Mouse (Mus musculus) embryonic facial prominence, embryonic 14.5 days (tissue): ENCODE data around the gene Bloc1s1. TPM values are rescaled to one million over a fixed set of nuclear protein-coding genes. Genes with fewer than 3 reads are reported as not detected.
A peak's percentile ranks its signal among the peaks of the same experiment; 100 is the strongest.

ENCODE experiments used
- ATAC-seq: fragments of 200-750 bp; cut with Nextera tagmentation; 2 replicates; pipeline ENCODE4 v1.8.0; 2017; ENCODE audit warnings: low read depth, moderate number of reproducible peaks, moderate TSS enrichment
- DNase-seq: peaks from one replicate; pipeline ENCODE4 v3.0.0-alpha.2; 2015; ENCODE audit warnings: low spot score
- H3K27ac ChIP-seq: fragments of 300-500 bp; sonication (generic); replicated peaks from 2 replicates; pipeline ENCODE4 v1.5.1; 2014; ENCODE audit warnings: low read depth, mild to moderate bottlenecking, low read length, moderate library complexity
- H3K27me3 ChIP-seq: fragments of 300-500 bp; sonication (generic); replicated peaks from 2 replicates; pipeline ENCODE4 v1.6.1; 2014; ENCODE audit warnings: low read length; ENCODE audit not compliant: control insufficient read depth, insufficient read depth
- H3K36me3 ChIP-seq: fragments of 300-500 bp; sonication (generic); 2 replicates; pipeline ENCODE4 v1.6.1; 2014; ENCODE audit warnings: low read length, mixed read lengths; ENCODE audit not compliant: control insufficient read depth, insufficient read depth
- H3K4me1 ChIP-seq: fragments of 300-500 bp; sonication (generic); 2 replicates; pipeline ENCODE4 v1.6.1; 2014; ENCODE audit warnings: antibody characterized with exemption, low read length; ENCODE audit not compliant: control insufficient read depth, insufficient read depth
- H3K4me2 ChIP-seq: fragments of 300-500 bp; sonication (generic); 2 replicates; pipeline ENCODE4 v1.6.1; 2014; ENCODE audit warnings: low read depth, mild to moderate bottlenecking, low read length, moderate library complexity, mixed read lengths
- H3K4me3 ChIP-seq: fragments of 300-500 bp; sonication (generic); 2 replicates; pipeline ENCODE4 v1.5.1; 2014; ENCODE audit warnings: low read depth, mild to moderate bottlenecking, low read length
- H3K9ac ChIP-seq: fragments of 300-500 bp; sonication (generic); 2 replicates; pipeline ENCODE4 v1.6.1; 2014; ENCODE audit warnings: low read depth, mild to moderate bottlenecking, low read length, moderate library complexity, mixed read lengths
- H3K9me3 ChIP-seq: fragments of 300-500 bp; sonication (generic); 2 replicates; pipeline ENCODE4 v1.6.1; 2016; ENCODE audit warnings: low read length; ENCODE audit not compliant: control insufficient read depth
- WGBS: fragments of 180-500 bp; shearing (Covaris S2); extraction: QIAGEN DNeasy Blood & Tissue Kit; methylation state at CpG from one replicate; pipeline ENCODE4 v1.1.7; 2014; 5-methylcytosine and 5-hydroxymethylcytosine counted together
- polyA plus RNA-seq: library from polyadenylated mRNA; unstranded; fragments of >200 nt; fragmentation: Nextera tagmentation; extraction: Ambion mirVana; gene quantifications from 2 replicates; pipeline ENCODE4 v1.2.1, GENCODE M21; 2014

Gene Bloc1s1
- polyA plus RNA-seq, 1 experiment from 2014 or later = 242 TPM

DNA sequence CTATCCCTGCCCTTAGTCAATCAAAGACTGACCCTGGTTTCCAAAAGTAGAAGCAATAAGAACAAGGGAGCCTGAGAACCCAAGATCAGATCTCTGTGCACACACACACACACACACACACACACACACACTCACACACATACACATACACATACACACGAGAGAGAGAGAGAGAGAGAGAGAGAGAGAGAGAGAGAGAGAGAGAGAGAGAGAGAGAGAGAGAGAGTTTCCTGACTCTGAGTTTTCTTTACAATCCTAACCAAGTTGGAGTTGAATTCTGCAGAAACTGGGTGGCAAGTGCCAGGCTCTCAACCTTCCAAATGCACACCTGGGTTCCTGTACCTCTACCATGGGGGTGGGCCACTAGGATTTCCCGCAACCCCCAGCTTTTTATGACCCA is 34.0 kb downstream of the Bloc1s1 start:
- WGBS = 30% methylated on average over 1 of the region's 2 CpGs

GRCm38 (mm10) chr10:128888941-128889827 is 34.7 kb downstream of the Bloc1s1 start:
- H3K9me3 ChIP-seq = no peaks in the 10 kb centered on the region
- H3K4me3 ChIP-seq = peak overlapping the region; percentile 70
- peak overlapping the region; percentile 51 for H3K9ac ChIP-seq
- H3K36me3 ChIP-seq = peaks cover 33% of the 10 kb centered on the region
- peak overlapping the region; percentile 84 for H3K4me2 ChIP-seq
- peak; percentile 42 for ATAC-seq
- H3K27ac ChIP-seq = peak overlapping the region; percentile 90
- peak; percentile 90 for DNase-seq
- no peaks in the 10 kb centered on the region for H3K27me3 ChIP-seq
- peaks cover 27% of the 10 kb centered on the region for H3K4me1 ChIP-seq
- 5% methylated on average over 6 of the region's 7 CpGs for WGBS

More for the DNA sequence above, 34.0 kb downstream of the Bloc1s1 start:
- no peak for DNase-seq
- Histone ChIP-seq H3K4me3 (peak overlapping the region; percentile 70), H3K9me3 (no peaks in the 10 kb centered on the region), H3K4me2 (peak overlapping the region; percentile 84), H3K4me1 (peaks cover 27% of the 10 kb centered on the region), H3K36me3 (peaks cover 27% of the 10 kb centered on the region), H3K27me3 (no peaks in the 10 kb centered on the region), H3K27ac (peak overlapping the region; percentile 90), H3K9ac (peak overlapping the region; percentile 72)
- ATAC-seq = no peak

DNA sequence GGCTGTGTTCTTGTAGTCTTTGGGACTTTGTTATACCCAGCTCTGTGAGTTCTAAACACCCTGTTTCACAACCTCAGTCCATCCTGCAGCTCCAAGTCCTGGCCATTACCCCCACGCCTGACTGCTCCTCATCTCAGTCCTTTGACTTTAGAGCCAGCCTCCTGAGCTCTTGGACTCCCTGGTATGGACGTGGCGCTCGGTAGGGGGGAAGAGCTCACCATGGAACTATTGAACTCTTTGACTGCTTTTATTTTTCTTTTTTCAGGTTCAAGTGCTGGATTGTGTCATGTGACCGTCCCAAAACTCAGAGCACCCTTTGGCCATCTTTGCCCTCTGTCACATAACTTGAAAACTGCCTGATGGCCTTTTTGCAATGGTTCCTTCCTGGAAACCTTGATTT is 41.8 kb downstream of the Bloc1s1 start:
- no peaks in the 10 kb centered on the region for H3K9me3 ChIP-seq
- no peak overlapping the region for H3K4me2 ChIP-seq
- no peaks in the 10 kb centered on the region for H3K27me3 ChIP-seq
- H3K36me3 ChIP-seq = peaks cover 66% of the 10 kb centered on the region
- WGBS = 81% methylated on average over 5 of the region's 5 CpGs
- no peak overlapping the region for H3K9ac ChIP-seq
- H3K4me1 ChIP-seq = no peaks in the 10 kb centered on the region
- ATAC-seq = no peak
- no peak overlapping the region for H3K4me3 ChIP-seq
- H3K27ac ChIP-seq = no peak overlapping the region
- DNase-seq = no peak

GRCm38 (mm10) chr10:128878811-128879210 is 45.0 kb downstream of the Bloc1s1 start:
- Histone ChIP-seq H3K4me2 (no peak overlapping the region), H3K9me3 (no peaks in the 10 kb centered on the region), H3K4me1 (no peaks in the 10 kb centered on the region), H3K4me3 (no peak overlapping the region), H3K36me3 (peaks cover 65% of the 10 kb centered on the region), H3K27ac (no peak overlapping the region), H3K9ac (no peak overlapping the region), H3K27me3 (no peaks in the 10 kb centered on the region)
- WGBS = 77% methylated on average over 2 of the region's 2 CpGs
- no peak for ATAC-seq
- DNase-seq = no peak

- Histone ChIP-seq H3K9ac (no peak overlapping the region), H3K4me2 (no peak overlapping the region), H3K9me3 (no peaks in the 10 kb centered on the region), H3K27ac (no peak overlapping the region), H3K4me1 (no peaks in the 10 kb centered on the region), H3K27me3 (no peaks in the 10 kb centered on the region), H3K4me3 (no peak overlapping the region), H3K36me3 (peaks cover 68% of the 10 kb centered on the region)
- no peak for ATAC-seq
- no peak for DNase-seq
Measured at GRCm38 (mm10) chr10:128878291-128878690, 45.5 kb downstream of the Bloc1s1 start.

- 88% methylated on average over 3 of the region's 3 CpGs for WGBS
- H3K9ac ChIP-seq = no peak overlapping the region
- no peak overlapping the region for H3K4me2 ChIP-seq
- no peaks in the 10 kb centered on the region for H3K9me3 ChIP-seq
- no peaks in the 10 kb centered on the region for H3K4me1 ChIP-seq
- H3K27ac ChIP-seq = no peak overlapping the region
- H3K36me3 ChIP-seq = peaks cover 65% of the 10 kb centered on the region
- DNase-seq (no peak), ATAC-seq (no peak)
- no peaks in the 10 kb centered on the region for H3K27me3 ChIP-seq
- H3K4me3 ChIP-seq = no peak overlapping the region
Measured at GRCm38 (mm10) chr10:128870341-128870740, 53.5 kb downstream of the Bloc1s1 start.

Other genes with a start within 250 kb of the Bloc1s1 start
- gene Suox, start 250.0 kb downstream of the Bloc1s1 start, polyA plus RNA-seq = 11.1 and 14.4 TPM in 2 replicates
- gene Rab5b, start 227.8 kb downstream of the Bloc1s1 start, polyA plus RNA-seq = 74.7 and 75.4 TPM in 2 replicates
- 14.0 and 14.6 TPM in 2 replicates for gene Pmel, start 219.8 kb downstream of the Bloc1s1 start, polyA plus RNA-seq
- 99.2 and 105 TPM in 2 replicates for gene Cdk2, start 219.0 kb downstream of the Bloc1s1 start, polyA plus RNA-seq
- 16.7 and 17.0 TPM in 2 replicates for gene Dgka, start 179.2 kb downstream of the Bloc1s1 start, polyA plus RNA-seq
- 27.1 and 34.7 TPM in 2 replicates for gene Pym1, start 176.1 kb downstream of the Bloc1s1 start, polyA plus RNA-seq
- 1.4 and 1.8 TPM in 2 replicates for gene Mmp19, start 133.1 kb downstream of the Bloc1s1 start, polyA plus RNA-seq
- gene Dnajc14, start 120.0 kb downstream of the Bloc1s1 start, polyA plus RNA-seq = 42.7 and 47.9 TPM in 2 replicates
- gene Tmem198b, start 119.7 kb downstream of the Bloc1s1 start, polyA plus RNA-seq = 13.7 and 14.9 TPM in 2 replicates
- 185 and 194 TPM in 2 replicates for gene Sarnp, start 106.7 kb downstream of the Bloc1s1 start, polyA plus RNA-seq
- 49.0 and 49.5 TPM in 2 replicates for gene Ormdl2, start 102.4 kb downstream of the Bloc1s1 start, polyA plus RNA-seq
- gene Gdf11, start 32.3 kb downstream of the Bloc1s1 start, polyA plus RNA-seq = 4.7 and 5.0 TPM in 2 replicates
- gene Cd63, start 23.0 kb downstream of the Bloc1s1 start, polyA plus RNA-seq = 916 and 959 TPM in 2 replicates
- 15.5 and 16.0 TPM in 2 replicates for gene Rdh5, start 1.1 kb downstream of the Bloc1s1 start, polyA plus RNA-seq
- gene Itga7, start 9.8 kb upstream of the Bloc1s1 start, polyA plus RNA-seq = 23.5 and 30.2 TPM in 2 replicates
- not detected in 2 replicates for gene Mettl7b, start 37.0 kb upstream of the Bloc1s1 start, polyA plus RNA-seq
- gene Olfr9, start 65.4 kb upstream of the Bloc1s1 start, polyA plus RNA-seq = not detected in 2 replicates
- gene Olfr763, start 86.8 kb upstream of the Bloc1s1 start, polyA plus RNA-seq = not detected in 2 replicates
- not detected in 2 replicates for gene Olfr764-ps1, start 115.9 kb upstream of the Bloc1s1 start, polyA plus RNA-seq
- not detected in 2 replicates for gene Olfr765, start 126.0 kb upstream of the Bloc1s1 start, polyA plus RNA-seq
- not detected in 2 replicates for gene Olfr766-ps1, start 144.9 kb upstream of the Bloc1s1 start, polyA plus RNA-seq
- not detected in 2 replicates for gene Olfr767, start 158.9 kb upstream of the Bloc1s1 start, polyA plus RNA-seq
- not detected in 2 replicates for gene Olfr768, start 175.3 kb upstream of the Bloc1s1 start, polyA plus RNA-seq
- 0.04 and 0.12 TPM in 2 replicates for gene Olfr769, start 193.8 kb upstream of the Bloc1s1 start, polyA plus RNA-seq
- not detected in 2 replicates for gene Olfr770, start 215.0 kb upstream of the Bloc1s1 start, polyA plus RNA-seq
- gene Olfr771, start 240.7 kb upstream of the Bloc1s1 start, polyA plus RNA-seq = not detected in 2 replicates